Mouse (Mus musculus): ENCODE results near the gene Gm6096. TPM values are rescaled to one million over a fixed set of nuclear protein-coding genes. Genes with fewer than 3 reads are reported as not detected.

Gene Gm6096
- not detected for polyA plus RNA-seq (2014; fragmentation: Illumina TruSeq; extraction: RNeasy Lipid Tissue Mini Kit (QIAGEN cat#74804); ENCODE audit: insufficient read depth, low read depth, low replicate concordance)

DNA sequence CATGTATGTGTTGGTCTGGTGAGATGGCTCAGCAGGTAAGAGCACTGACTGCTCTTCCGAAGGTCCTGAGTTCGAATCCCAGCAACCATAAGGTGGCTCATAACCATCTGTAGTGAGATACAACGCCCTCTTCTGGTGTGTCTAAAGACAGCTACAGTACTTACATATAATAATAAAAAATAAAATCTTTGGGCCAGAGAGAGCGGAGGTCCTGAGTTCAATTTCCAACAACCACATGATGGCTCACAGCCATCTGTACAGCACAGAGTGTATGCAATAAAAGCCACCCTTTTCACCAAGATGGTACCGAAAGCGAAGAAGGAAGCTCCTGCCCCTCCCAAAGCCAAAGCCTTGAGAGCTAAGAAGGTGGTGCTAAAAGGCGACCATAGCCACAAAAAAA, at the start of gene Gm6096:
Gm6096 (plus strand) TSS at position 301 of the 400 bp plus-strand sequence.

DNA sequence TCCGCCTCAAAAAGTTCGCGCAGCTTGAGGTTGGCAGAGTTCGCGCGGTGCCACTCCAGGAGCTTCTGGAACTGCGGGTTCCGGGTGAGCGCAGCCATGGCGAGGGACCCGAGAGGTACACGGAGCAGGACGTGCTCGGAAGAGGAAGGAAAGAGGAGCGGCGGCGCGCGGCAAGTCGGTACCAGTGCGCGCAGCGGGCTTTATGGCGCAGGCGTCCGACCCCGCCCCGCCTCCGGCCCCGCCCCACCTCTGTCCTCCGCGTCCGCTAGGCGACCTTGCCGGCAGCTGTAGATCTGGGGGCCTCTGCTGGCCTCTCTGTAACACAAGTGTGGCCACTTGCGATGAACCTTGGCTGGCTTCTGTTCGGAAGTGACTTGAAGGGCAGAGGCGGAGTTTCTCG, 20.7 kb upstream of the Gm6096 start, which contains the start of gene Gpi1:
Gpi1 (minus strand) TSS at position 221 of the 400 bp plus-strand sequence.

Other genes with a start within 250 kb of the Gm6096 start
- not detected for gene Scgb2b27, start 237.1 kb upstream of the Gm6096 start, polyA plus RNA-seq (2014; fragmentation: Illumina TruSeq; extraction: RNeasy Lipid Tissue Mini Kit (QIAGEN cat#74804); ENCODE audit: insufficient read depth, low read depth, low replicate concordance)
- gene Scgb1b27, start 229.6 kb upstream of the Gm6096 start, polyA plus RNA-seq (2014; fragmentation: Illumina TruSeq; extraction: RNeasy Lipid Tissue Mini Kit (QIAGEN cat#74804); ENCODE audit: insufficient read depth, low read depth, low replicate concordance), result not detected
- gene Scgb1b30, start 155.6 kb upstream of the Gm6096 start, polyA plus RNA-seq (2014; fragmentation: Illumina TruSeq; extraction: RNeasy Lipid Tissue Mini Kit (QIAGEN cat#74804); ENCODE audit: insufficient read depth, low read depth, low replicate concordance), result not detected
- gene Wtip, start 117.8 kb upstream of the Gm6096 start, polyA plus RNA-seq (2014; fragmentation: Illumina TruSeq; extraction: RNeasy Lipid Tissue Mini Kit (QIAGEN cat#74804); ENCODE audit: insufficient read depth, low read depth, low replicate concordance), result 26.0 TPM
- 51.2 TPM for gene Uba2, start 81.4 kb upstream of the Gm6096 start, polyA plus RNA-seq (2014; fragmentation: Illumina TruSeq; extraction: RNeasy Lipid Tissue Mini Kit (QIAGEN cat#74804); ENCODE audit: insufficient read depth, low read depth, low replicate concordance)
- 17.3 TPM for gene Pdcd2l, start 54.4 kb upstream of the Gm6096 start, polyA plus RNA-seq (2014; fragmentation: Illumina TruSeq; extraction: RNeasy Lipid Tissue Mini Kit (QIAGEN cat#74804); ENCODE audit: insufficient read depth, low read depth, low replicate concordance)
- 174 TPM for gene Gpi1, start 20.7 kb upstream of the Gm6096 start, polyA plus RNA-seq (2014; fragmentation: Illumina TruSeq; extraction: RNeasy Lipid Tissue Mini Kit (QIAGEN cat#74804); ENCODE audit: insufficient read depth, low read depth, low replicate concordance)
- gene 4931406P16Rik, start 62.5 kb downstream of the Gm6096 start, polyA plus RNA-seq (2014; fragmentation: Illumina TruSeq; extraction: RNeasy Lipid Tissue Mini Kit (QIAGEN cat#74804); ENCODE audit: insufficient read depth, low read depth, low replicate concordance), result 24.0 TPM
- 61.3 TPM for gene Lsm14a, start 142.3 kb downstream of the Gm6096 start, polyA plus RNA-seq (2014; fragmentation: Illumina TruSeq; extraction: RNeasy Lipid Tissue Mini Kit (QIAGEN cat#74804); ENCODE audit: insufficient read depth, low read depth, low replicate concordance)